Mouse (Mus musculus): ENCODE results near the gene Pdlim5. TPM values are rescaled to one million over a fixed set of nuclear protein-coding genes. Genes with fewer than 3 reads are reported as not detected.
"Not testable (repeated sequence)": the region's sequence is repeated elsewhere in the genome, so short reads cannot be mapped to it uniquely, and the experiment has no call there.

Pdlim5 gene
- total RNA-seq, 2 experiments from 2014 or later, result 634 to 793 TPM

GRCm38 (mm10) chr3:142209981-142210380 lies 185.5 kb downstream of the Pdlim5 start:
- DNase-seq, result no peak
- intact Hi-C loops (cut with DNase I), result no loop called here

DNA sequence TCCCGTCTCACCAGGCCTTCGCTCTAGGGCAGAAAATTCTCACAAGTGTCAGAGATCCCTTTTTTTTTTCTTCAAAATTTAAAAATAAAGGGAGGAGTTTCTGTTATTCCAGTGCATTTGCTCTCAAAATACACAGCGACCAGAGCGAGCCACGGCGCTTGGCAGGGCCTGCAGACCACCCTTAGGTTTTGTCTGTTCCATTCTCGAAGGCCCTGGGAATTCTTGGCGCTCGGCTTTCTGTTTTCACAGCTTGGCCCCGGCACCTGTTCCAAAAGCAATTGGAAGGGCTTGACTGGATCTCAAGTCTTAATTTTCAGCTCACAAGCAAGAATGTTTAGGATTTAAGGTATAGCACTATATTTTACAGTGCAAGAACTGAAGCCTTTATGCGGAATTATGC lies 186.4 kb downstream of the Pdlim5 start:
- intact Hi-C loops (cut with DNase I), result no loop called here

DNA sequence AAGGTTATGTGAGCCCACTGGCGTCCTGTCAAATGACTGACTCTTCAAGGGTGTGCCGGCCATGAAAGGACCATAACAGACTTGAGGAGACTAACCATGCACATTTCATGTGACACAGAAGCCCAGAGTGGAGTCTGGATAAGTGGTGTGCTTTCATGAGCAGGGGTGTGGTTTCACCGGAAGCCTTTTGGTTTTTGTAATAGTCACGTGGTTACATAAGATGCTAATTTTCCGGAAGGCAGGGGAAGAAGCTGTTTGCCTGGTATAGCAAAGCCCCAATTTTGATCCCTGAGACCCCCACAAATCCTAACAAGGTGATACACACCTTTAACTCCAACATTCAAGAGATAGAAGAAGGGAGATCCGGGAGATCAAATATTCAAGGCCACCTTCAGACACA lies 188.0 kb downstream of the Pdlim5 start:
- intact Hi-C loops (cut with DNase I), result no loop called here

More for the DNA sequence above, 186.4 kb downstream of the Pdlim5 start:
- DNase-seq, result no peak

GRCm38 (mm10) chr3:142206316-142206715 lies 189.2 kb downstream of the Pdlim5 start:
- intact Hi-C loops (cut with DNase I), result no loop called here

More for the DNA sequence above, 188.0 kb downstream of the Pdlim5 start:
- no peak for DNase-seq

DNA sequence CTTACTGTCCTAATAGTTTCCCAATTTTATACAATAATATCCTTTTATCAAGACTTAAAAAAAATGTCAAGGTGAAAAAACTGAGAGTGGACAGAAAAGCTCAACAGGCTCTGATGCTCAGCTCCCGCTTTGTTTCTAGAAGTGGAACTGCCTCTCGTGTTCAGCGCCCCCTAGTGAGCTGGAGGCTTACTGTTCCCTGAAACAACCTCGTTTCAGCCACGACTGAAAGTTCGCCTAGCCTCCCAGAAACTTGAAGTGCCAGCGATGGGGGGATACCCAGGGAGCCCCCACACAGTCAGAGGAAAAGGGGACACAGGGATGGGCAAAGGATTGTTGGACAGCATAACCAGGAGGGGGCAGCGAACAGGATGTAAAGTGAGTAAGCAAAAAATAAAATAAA lies 199.4 kb downstream of the Pdlim5 start:
- DNase-seq, result no peak
- intact Hi-C loops (cut with DNase I), result no loop called here

More at GRCm38 (mm10) chr3:142206316-142206715, 189.2 kb downstream of the Pdlim5 start:
- DNase-seq, result no peak

DNA sequence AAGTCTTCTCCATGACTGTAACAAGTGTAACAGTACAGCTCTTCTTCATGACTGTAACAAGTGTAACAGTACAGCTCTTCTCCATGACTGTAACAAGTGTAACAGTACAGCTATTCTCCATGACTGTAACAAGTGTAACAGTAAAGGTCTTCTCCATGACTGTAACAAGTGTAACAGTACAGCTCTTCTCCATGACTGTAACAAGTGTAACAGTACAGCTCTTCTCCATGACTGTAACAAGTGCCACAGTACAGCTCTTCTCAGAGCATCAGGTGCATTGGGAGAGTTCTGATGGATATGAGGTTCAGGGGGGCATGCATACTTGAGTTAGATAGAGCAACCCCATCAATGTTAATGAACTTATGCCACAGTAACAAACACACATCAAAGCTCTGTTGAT lies 203.9 kb downstream of the Pdlim5 start:
- DNase-seq; intact Hi-C loops (cut with DNase I): not testable (repeated sequence)

Other genes starting within 250 kb of the Pdlim5 start
- under 1 TPM; 0.16 to 0.22 TPM for gene Bmpr1b, start 226.3 kb downstream of the Pdlim5 start, total RNA-seq (2021)
- 10 to 100 TPM in 1 of 2 experiments, 1 to 10 TPM in 1; 6.7 to 11.9 TPM for gene Gbp5, start 98.3 kb upstream of the Pdlim5 start, total RNA-seq (2021)
- 10 to 100 TPM in 1 of 2 experiments, 1 to 10 TPM in 1; 8.5 to 14.3 TPM for gene Gbp7, start 134.6 kb upstream of the Pdlim5 start, total RNA-seq (2021)
- gene Gbp3, start 164.3 kb upstream of the Pdlim5 start, total RNA-seq (2021), result 10 to 100 TPM; 15.1 to 23.8 TPM
- gene Gbp2b, start 199.2 kb upstream of the Pdlim5 start, total RNA-seq (2021), result under 1 TPM; 0.14 to 0.19 TPM
- 10 to 100 TPM; 11.3 to 16.5 TPM for gene Gbp2, start 224.9 kb upstream of the Pdlim5 start, total RNA-seq (2021)

All from heart, postnatal 36 days (tissue).